Mouse (Mus musculus): ENCODE data around the gene Kcnmb1. TPM values are rescaled to one million over a fixed set of nuclear protein-coding genes. Genes with fewer than 3 reads are reported as not detected.

Gene Kcnmb1
- total RNA-seq (2012; rRNA removed), result 0.11 and 0.22 TPM in 2 replicates

DNA sequence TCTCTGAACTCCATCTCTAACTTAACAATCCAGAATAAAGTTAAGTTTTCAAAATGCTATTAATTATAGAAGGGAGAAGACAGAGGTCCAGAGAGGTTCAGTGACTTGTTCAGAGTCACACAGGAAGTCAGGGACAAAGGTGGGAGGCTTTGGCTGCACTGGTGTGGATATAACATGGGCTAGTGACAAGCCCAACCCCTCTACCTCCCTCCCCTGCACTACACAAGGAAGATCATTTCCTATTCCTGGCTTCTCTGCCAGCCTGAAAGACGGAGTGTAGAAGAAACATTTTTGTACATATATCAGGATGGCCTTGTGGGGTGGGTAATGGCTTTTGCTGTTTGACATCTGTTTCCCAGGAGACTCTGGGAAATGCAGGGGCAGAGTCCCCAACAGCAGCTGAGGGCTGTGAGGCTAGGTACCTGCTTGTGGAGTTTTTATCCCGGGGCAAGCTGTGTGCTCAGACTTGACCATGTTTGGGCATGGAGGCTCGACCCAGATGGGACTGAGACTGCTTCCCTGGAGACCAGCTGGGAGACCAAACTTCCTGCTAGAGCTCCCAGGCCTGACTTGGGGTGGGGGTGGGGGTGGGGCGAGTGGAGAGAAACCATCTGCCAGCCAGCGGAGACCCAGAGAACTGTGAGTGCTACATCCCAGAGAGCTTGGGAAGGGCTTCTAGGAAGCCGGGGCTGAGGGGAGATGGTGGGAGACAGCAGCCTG is at the start of gene Kcnmb1:
TSS of gene Kcnmb1 (plus strand) at position 326 of the 720 bp plus-strand sequence.
- no peak for DNase-seq (ENCODE audit: low read depth, low spot score)
- H3K27ac ChIP-seq (ENCODE audit: insufficient read depth, low read depth, low read length, poor library complexity, severe bottlenecking), result no peak within 1 kb of the TSS
- peaks cover 0 to 2% of the 10 kb centered on the region in 2 experiments; a peak in 1 of 4 replicates for H3K4me1 ChIP-seq (ENCODE audit: control insufficient read depth in 2 of 2, insufficient read depth in 2 of 2, low read length in 2 of 2, poor library complexity in 1 of 2)
- TF ChIP-seq MAFK (IDR thresholded peaks at IDR 0.05; ENCODE audit: insufficient read depth, low read depth, low read length), result no peak
- no peak for TF ChIP-seq ZC3H11A (IDR thresholded peaks at IDR 0.05; ENCODE audit: borderline replicate concordance, low read depth, low read length)
- no peak for TF ChIP-seq CHD2 (IDR thresholded peaks at IDR 0.05; ENCODE audit: low read depth, low read length)
- TF ChIP-seq HCFC1 (IDR thresholded peaks at IDR 0.05; ENCODE audit: borderline replicate concordance, insufficient read depth, low read length), result no peak
- TF ChIP-seq ZNF384 (IDR thresholded peaks at IDR 0.05; ENCODE audit: low read depth, low read length), result no peak
- H3K36me3 ChIP-seq (ENCODE audit: control insufficient read depth, insufficient read depth, low read length, poor library complexity, severe bottlenecking), result no peaks in the 10 kb centered on the region
- no peak within 1 kb of the TSS for H3K9ac ChIP-seq (ENCODE audit: insufficient read depth, low read depth, low read length, poor library complexity, severe bottlenecking)
- in situ Hi-C loops (cut with MboI; ENCODE audit: low sequenced_read_pairs in 2 of 2, unreplicated experiment in 2 of 2), result no loop called here
- no peak within 1 kb of the TSS for H3K4me3 ChIP-seq (ENCODE audit: insufficient read depth in 1 of 2, low read depth in 1 of 2, low read length in 2 of 2, poor library complexity in 1 of 2, severe bottlenecking in 1 of 2)
- H3K9me3 ChIP-seq (ENCODE audit: control insufficient read depth, insufficient read depth, low read depth, low read length), result no peaks in the 10 kb centered on the region

DNA sequence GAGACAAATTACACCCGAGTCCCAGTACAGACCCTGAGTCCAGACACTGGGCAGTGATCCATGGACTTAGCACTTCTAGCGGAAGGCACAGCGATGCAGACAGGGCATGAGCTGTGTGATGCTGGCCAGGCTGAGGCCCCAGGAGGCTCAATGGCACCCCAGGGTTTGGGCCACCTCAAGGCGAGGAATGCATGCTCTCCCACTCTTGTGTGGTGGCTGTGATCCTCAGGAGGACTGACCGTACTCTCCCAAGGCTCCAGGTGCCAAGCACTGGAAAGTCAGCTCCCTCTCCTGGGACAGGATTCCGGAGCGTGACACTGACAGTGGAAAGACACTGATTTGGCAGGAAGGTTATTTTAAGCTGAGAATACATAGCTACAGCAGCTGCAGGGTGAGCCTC is 49.8 kb upstream of the Kcnmb1 start:
- H3K27ac ChIP-seq (ENCODE audit: insufficient read depth, low read depth, low read length, poor library complexity, severe bottlenecking), result no peak overlapping the region

DNA sequence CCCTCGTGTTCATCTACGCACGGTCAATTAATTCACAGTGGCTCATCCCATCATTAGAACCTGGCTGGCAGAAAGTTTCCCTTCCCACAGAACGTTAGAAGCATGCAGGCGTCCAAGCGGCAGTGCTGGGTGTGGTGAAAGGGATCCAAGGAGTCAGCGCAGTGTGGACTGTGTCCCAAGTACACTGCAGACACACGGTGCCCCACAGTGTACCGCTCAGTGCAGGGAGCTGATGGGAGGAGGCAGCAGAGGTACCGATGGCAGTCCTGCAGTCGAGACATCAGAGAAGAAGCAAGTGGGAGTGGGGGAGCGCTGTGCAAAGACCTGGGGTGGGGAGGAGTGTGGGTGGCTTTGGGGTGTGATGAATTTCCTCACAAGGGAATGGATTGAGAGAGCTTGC is 48.6 kb upstream of the Kcnmb1 start:
- Histone ChIP-seq H3K27ac (ENCODE audit: insufficient read depth, low read depth, low read length, poor library complexity, severe bottlenecking) (no peak overlapping the region), H3K9ac (ENCODE audit: insufficient read depth, low read depth, low read length, poor library complexity, severe bottlenecking) (no peak overlapping the region), H3K36me3 (ENCODE audit: control insufficient read depth, insufficient read depth, low read length, poor library complexity, severe bottlenecking) (no peaks in the 10 kb centered on the region), H3K9me3 (ENCODE audit: control insufficient read depth, insufficient read depth, low read depth, low read length) (no peaks in the 10 kb centered on the region), H3K4me1 (ENCODE audit: control insufficient read depth in 2 of 2, insufficient read depth in 2 of 2, low read length in 2 of 2, poor library complexity in 1 of 2) (no peaks in the 10 kb centered on the region), H3K4me3 (ENCODE audit: insufficient read depth in 1 of 2, low read depth in 1 of 2, low read length in 2 of 2, poor library complexity in 1 of 2, severe bottlenecking in 1 of 2) (no peak overlapping the region)
- DNase-seq (ENCODE audit: low read depth, low spot score), result no peak
- in situ Hi-C loops (cut with MboI; ENCODE audit: low sequenced_read_pairs in 2 of 2, unreplicated experiment in 2 of 2), result loop anchor here in 1 of 2 experiments (10.0 kb wide), 1 partner anchor 179 kb away; no protein-coding TSS in a partner anchor
- TF ChIP-seq MAFK (IDR thresholded peaks at IDR 0.05; ENCODE audit: insufficient read depth, low read depth, low read length) (no peak), HCFC1 (IDR thresholded peaks at IDR 0.05; ENCODE audit: borderline replicate concordance, insufficient read depth, low read length) (no peak), ZC3H11A (IDR thresholded peaks at IDR 0.05; ENCODE audit: borderline replicate concordance, low read depth, low read length) (no peak)

More for the DNA sequence above, 49.8 kb upstream of the Kcnmb1 start:
- no peak overlapping the region for H3K9ac ChIP-seq (ENCODE audit: insufficient read depth, low read depth, low read length, poor library complexity, severe bottlenecking)
- no peaks in the 10 kb centered on the region for H3K9me3 ChIP-seq (ENCODE audit: control insufficient read depth, insufficient read depth, low read depth, low read length)
- DNase-seq (ENCODE audit: low read depth, low spot score), result no peak
- no peaks in the 10 kb centered on the region for H3K36me3 ChIP-seq (ENCODE audit: control insufficient read depth, insufficient read depth, low read length, poor library complexity, severe bottlenecking)
- no peaks in the 10 kb centered on the region for H3K4me1 ChIP-seq (ENCODE audit: control insufficient read depth in 2 of 2, insufficient read depth in 2 of 2, low read length in 2 of 2, poor library complexity in 1 of 2)
- in situ Hi-C loops (cut with MboI; ENCODE audit: low sequenced_read_pairs in 2 of 2, unreplicated experiment in 2 of 2), result loop anchor here in 1 of 2 experiments (10.0 kb wide), 1 partner anchor 178 kb away; no protein-coding TSS in a partner anchor
- TF ChIP-seq ZNF384 (IDR thresholded peaks at IDR 0.05; ENCODE audit: low read depth, low read length), result no peak
- no peak for TF ChIP-seq CHD2 (IDR thresholded peaks at IDR 0.05; ENCODE audit: low read depth, low read length)
- TF ChIP-seq ZC3H11A (IDR thresholded peaks at IDR 0.05; ENCODE audit: borderline replicate concordance, low read depth, low read length), result no peak
- no peak for TF ChIP-seq MAFK (IDR thresholded peaks at IDR 0.05; ENCODE audit: insufficient read depth, low read depth, low read length)
- TF ChIP-seq HCFC1 (IDR thresholded peaks at IDR 0.05; ENCODE audit: borderline replicate concordance, insufficient read depth, low read length), result no peak
- no peak overlapping the region for H3K4me3 ChIP-seq (ENCODE audit: insufficient read depth in 1 of 2, low read depth in 1 of 2, low read length in 2 of 2, poor library complexity in 1 of 2, severe bottlenecking in 1 of 2)

DNA sequence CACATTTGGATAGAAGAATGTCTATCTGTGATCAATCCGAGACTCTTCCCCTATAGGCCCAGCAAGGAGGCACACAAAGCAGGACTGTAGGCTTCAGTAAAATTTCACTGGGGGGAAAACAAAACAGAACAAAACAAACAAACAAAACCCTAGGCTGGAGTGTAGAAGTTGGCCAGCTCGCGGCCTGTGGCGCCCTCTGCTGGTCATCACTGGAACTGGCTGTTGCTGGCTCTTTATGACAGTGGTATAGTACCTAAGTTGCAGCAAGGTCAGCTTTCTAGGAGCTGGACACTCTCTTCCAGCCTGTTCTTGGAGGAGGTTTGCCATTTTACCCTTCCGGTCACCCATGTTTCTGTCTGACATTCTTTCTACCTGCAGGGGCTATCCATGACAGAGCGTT is 45.2 kb upstream of the Kcnmb1 start:
- TF ChIP-seq ZC3H11A (IDR thresholded peaks at IDR 0.05; ENCODE audit: borderline replicate concordance, low read depth, low read length) (peak; percentile 98), MAFK (IDR thresholded peaks at IDR 0.05; ENCODE audit: insufficient read depth, low read depth, low read length) (no peak), ZNF384 (IDR thresholded peaks at IDR 0.05; ENCODE audit: low read depth, low read length) (no peak)

More for the DNA sequence above, 45.2 kb upstream of the Kcnmb1 start:
- Histone ChIP-seq H3K27ac (ENCODE audit: insufficient read depth, low read depth, low read length, poor library complexity, severe bottlenecking) (no peak overlapping the region), H3K9ac (ENCODE audit: insufficient read depth, low read depth, low read length, poor library complexity, severe bottlenecking) (no peak overlapping the region), H3K9me3 (ENCODE audit: control insufficient read depth, insufficient read depth, low read depth, low read length) (no peaks in the 10 kb centered on the region), H3K36me3 (ENCODE audit: control insufficient read depth, insufficient read depth, low read length, poor library complexity, severe bottlenecking) (no peaks in the 10 kb centered on the region), H3K4me1 (ENCODE audit: control insufficient read depth in 2 of 2, insufficient read depth in 2 of 2, low read length in 2 of 2, poor library complexity in 1 of 2) (no peaks in the 10 kb centered on the region), H3K4me3 (ENCODE audit: insufficient read depth in 1 of 2, low read depth in 1 of 2, low read length in 2 of 2, poor library complexity in 1 of 2, severe bottlenecking in 1 of 2) (no peak overlapping the region)
- in situ Hi-C loops (cut with MboI; ENCODE audit: low sequenced_read_pairs in 2 of 2, unreplicated experiment in 2 of 2), result loop anchor here in 1 of 2 experiments (10.0 kb wide), 1 partner anchor 183 kb away; no protein-coding TSS in a partner anchor
- no peak for DNase-seq (ENCODE audit: low read depth, low spot score)

Data from ES-E14 (cell line).